Mouse (Mus musculus): ENCODE data around the gene Gm20388.

- TF ChIP-seq ZC3H11A (IDR thresholded peaks at IDR 0.05; ENCODE audit: borderline replicate concordance, low read depth, low read length) (no peak), ZNF384 (IDR thresholded peaks at IDR 0.05; ENCODE audit: low read depth, low read length) (no peak), MAFK (IDR thresholded peaks at IDR 0.05; ENCODE audit: insufficient read depth, low read depth, low read length) (no peak)
Observed at GRCm38 (mm10) chr8:120104721-120105272, 194.2 kb downstream of the Gm20388 start.
